Mouse (Mus musculus): ENCODE measurements around the gene Haghl.

Gene Haghl

GRCm38 (mm10) chr17:25791320-25791842, 5.9 kb upstream of the Haghl start:
- intact Hi-C loops (cut with DNase I) = loop anchor here (10.0 kb wide), 1 partner anchor 217 kb away; the partner anchor contains the start of genes Lmf1 and Sox8

- intact Hi-C loops (cut with DNase I) = no loop called here
Observed at GRCm38 (mm10) chr17:25786781-25787504, 1.5 kb upstream of the Haghl start.

- intact Hi-C loops (cut with DNase I) = no loop called here
Observed at GRCm38 (mm10) chr17:25786280-25786679, 807 bp upstream of the Haghl start, which contains the start of gene Ccdc78. Ccdc78 (plus strand) TSS chr17:25786580.

GRCm38 (mm10) chr17:25783861-25784574, 1.5 kb downstream of the Haghl start:
- intact Hi-C loops (cut with DNase I) = no loop called here

- intact Hi-C loops (cut with DNase I) = no loop called here
Observed at GRCm38 (mm10) chr17:25783086-25783485, 2.4 kb downstream of the Haghl start.

GRCm38 (mm10) chr17:25781339-25781738, 4.1 kb downstream of the Haghl start:
- intact Hi-C loops (cut with DNase I) = no loop called here

- intact Hi-C loops (cut with DNase I) = no loop called here
Observed at GRCm38 (mm10) chr17:25777948-25778347, 7.5 kb downstream of the Haghl start.

- intact Hi-C loops (cut with DNase I) = no loop called here
Observed at GRCm38 (mm10) chr17:25775318-25776062, 10.0 kb downstream of the Haghl start.

GRCm38 (mm10) chr17:25773549-25774120, 11.8 kb downstream of the Haghl start, which contains the start of gene Narfl:
Narfl (plus strand) TSS chr17:25773776.
- intact Hi-C loops (cut with DNase I) = loop anchor here (2.0 to 5.0 kb wide), 2 partner anchors 29 to 36 kb away; partner anchors contain the start of gene Mslnl

GRCm38 (mm10) chr17:25769331-25769730, 16.1 kb downstream of the Haghl start:
- intact Hi-C loops (cut with DNase I) = no loop called here

GRCm38 (mm10) chr17:25765886-25766285, 19.6 kb downstream of the Haghl start:
- intact Hi-C loops (cut with DNase I) = no loop called here

GRCm38 (mm10) chr17:25762591-25762990, 22.9 kb downstream of the Haghl start:
- intact Hi-C loops (cut with DNase I) = no loop called here

- intact Hi-C loops (cut with DNase I) = no loop called here
Observed at GRCm38 (mm10) chr17:25761561-25761970, 23.9 kb downstream of the Haghl start.

GRCm38 (mm10) chr17:25760148-25760547, 25.3 kb downstream of the Haghl start:
- intact Hi-C loops (cut with DNase I) = no loop called here

GRCm38 (mm10) chr17:25757691-25758090, 27.8 kb downstream of the Haghl start:
- intact Hi-C loops (cut with DNase I) = no loop called here

GRCm38 (mm10) chr17:25756378-25757242, 28.9 kb downstream of the Haghl start:
- intact Hi-C loops (cut with DNase I) = no loop called here

- intact Hi-C loops (cut with DNase I) = no loop called here
Observed at GRCm38 (mm10) chr17:25755627-25756377, 29.7 kb downstream of the Haghl start.

- intact Hi-C loops (cut with DNase I) = no loop called here
Observed at GRCm38 (mm10) chr17:25755086-25755485, 30.4 kb downstream of the Haghl start.

- intact Hi-C loops (cut with DNase I) = no loop called here
Observed at GRCm38 (mm10) chr17:25754241-25754640, 31.2 kb downstream of the Haghl start, which contains the start of gene Msln. Msln (minus strand) TSS chr17:25754378.
